Mouse (Mus musculus) intestine, postnatal 0 days (tissue): ENCODE results near the gene Slc39a10. TPM values are rescaled to one million over a fixed set of nuclear protein-coding genes. Genes with fewer than 3 reads are reported as not detected.

Experiments used
- ATAC-seq: fragments of 200-750 bp; cut with Nextera tagmentation; 2 replicates; pipeline ENCODE4 v1.8.0; 2017; ENCODE audit warnings: mild to moderate bottlenecking, moderate TSS enrichment, moderate library complexity
- H3K27ac ChIP-seq: fragments of 300-500 bp; sonication (generic); 2 replicates; pipeline ENCODE4 v1.5.1; 2014; ENCODE audit warnings: mild to moderate bottlenecking, low read depth, low read length, moderate library complexity
- H3K27me3 ChIP-seq: fragments of 300-500 bp; sonication (generic); replicated peaks from 2 replicates; pipeline ENCODE4 v1.6.1; 2014; ENCODE audit warnings: low read length, mixed read lengths; ENCODE audit not compliant: control insufficient read depth, insufficient read depth
- H3K36me3 ChIP-seq: fragments of 300-500 bp; sonication (generic); 2 replicates; pipeline ENCODE4 v1.6.1; 2014; ENCODE audit warnings: mild to moderate bottlenecking, moderate library complexity; ENCODE audit not compliant: control insufficient read depth, insufficient read depth
- H3K4me1 ChIP-seq: fragments of 300-500 bp; sonication (generic); replicated peaks from 2 replicates; pipeline ENCODE4 v1.6.1; 2014; ENCODE audit warnings: antibody characterized with exemption, low read length, mixed read lengths; ENCODE audit not compliant: control insufficient read depth, insufficient read depth
- H3K4me2 ChIP-seq: fragments of 300-500 bp; sonication (generic); replicated peaks from 2 replicates; pipeline ENCODE4 v1.6.1; 2014; ENCODE audit warnings: low read depth, mild to moderate bottlenecking, moderate library complexity
- H3K4me3 ChIP-seq: fragments of 300-500 bp; sonication (generic); 2 replicates; pipeline ENCODE4 v1.5.1; 2014; ENCODE audit warnings: low read depth, low read length
- H3K9ac ChIP-seq: fragments of 300-500 bp; sonication (generic); 2 replicates; pipeline ENCODE4 v1.6.1; 2014; ENCODE audit warnings: mild to moderate bottlenecking, low read depth, low read length
- H3K9me3 ChIP-seq: fragments of 300-500 bp; sonication (generic); 2 replicates; pipeline ENCODE4 v1.6.1; 2016; ENCODE audit warnings: mixed run types; ENCODE audit not compliant: control insufficient read depth
- CTCF ChIP-seq: sonication (generic); IDR thresholded peaks from 2 replicates; pipeline ENCODE4 v1.5.1; 2016; ENCODE audit warnings: low read depth, mild to moderate bottlenecking, control low read depth, antibody characterized with exemption, moderate library complexity
- WGBS: fragments of 180-500 bp; shearing (Covaris S2); extraction: QIAGEN DNeasy Blood & Tissue Kit; methylation state at CpG from one replicate; pipeline ENCODE4 v1.1.7; 2014; 5-methylcytosine and 5-hydroxymethylcytosine counted together
- polyA plus RNA-seq: library from polyadenylated mRNA; unstranded; fragments of >200 nt; fragmentation: Nextera tagmentation; extraction: Ambion mirVana; gene quantifications from 2 replicates; pipeline ENCODE4 v1.2.1, GENCODE M21; 2015

Slc39a10 gene
- polyA plus RNA-seq, 1 experiment from 2014 or later: 5.0 TPM

DNA sequence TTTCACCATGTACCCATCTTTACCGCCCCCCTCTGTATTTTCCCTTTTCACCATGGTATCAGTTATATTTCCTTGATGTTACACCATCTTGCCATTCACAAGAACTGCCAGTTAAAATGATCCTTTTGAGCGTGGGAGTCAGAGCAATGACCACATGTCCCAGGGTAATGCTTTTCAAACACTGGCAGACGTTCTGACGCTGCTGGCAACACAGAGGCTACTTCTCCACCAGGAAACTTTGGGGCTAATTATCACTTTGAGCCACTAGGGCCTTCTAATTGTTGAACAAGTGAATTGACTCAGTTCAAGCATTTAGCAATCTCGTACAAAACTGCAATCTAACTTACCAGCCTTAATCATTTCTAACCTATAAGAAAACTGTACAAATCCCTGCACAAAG lies 47.4 kb downstream of the Slc39a10 start:
- H3K4me1 ChIP-seq: no peaks in the 10 kb centered on the region
- WGBS: 69% methylated on average over 5 of the region's 5 CpGs
- no peak overlapping the region for H3K9ac ChIP-seq
- H3K27me3 ChIP-seq: no peaks in the 10 kb centered on the region
- H3K4me2 ChIP-seq: no peak overlapping the region
- no peak for ATAC-seq
- no peaks in the 10 kb centered on the region for H3K9me3 ChIP-seq
- no peak overlapping the region for H3K27ac ChIP-seq
- no peaks in the 10 kb centered on the region for H3K36me3 ChIP-seq
- no peak for TF ChIP-seq CTCF
- H3K4me3 ChIP-seq: no peak overlapping the region

DNA sequence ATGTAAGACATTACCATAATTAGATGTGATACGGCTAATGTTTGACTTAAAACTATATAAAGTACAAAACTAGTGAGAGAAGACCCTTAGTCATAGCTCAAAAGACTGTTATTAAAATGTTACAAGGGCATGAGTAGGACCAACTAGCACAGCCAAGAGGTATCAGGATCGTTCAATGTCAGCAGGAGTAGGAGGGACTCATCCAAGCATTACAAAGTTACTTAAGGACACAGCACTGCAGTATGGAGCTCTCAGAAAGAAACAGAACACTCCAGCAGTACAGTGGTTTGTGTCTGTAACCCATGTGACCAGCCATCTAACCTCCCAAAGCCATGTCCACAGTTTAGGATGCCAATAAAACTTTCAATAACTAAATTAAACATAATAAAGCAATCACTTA lies 48.4 kb downstream of the Slc39a10 start:
- H3K9ac ChIP-seq: no peak overlapping the region
- no peaks in the 10 kb centered on the region for H3K9me3 ChIP-seq
- H3K27me3 ChIP-seq: no peaks in the 10 kb centered on the region
- no peak for ATAC-seq
- no peak overlapping the region for H3K27ac ChIP-seq
- H3K4me3 ChIP-seq: no peak overlapping the region
- no peaks in the 10 kb centered on the region for H3K36me3 ChIP-seq
- no peaks in the 10 kb centered on the region for H3K4me1 ChIP-seq
- WGBS: 91% methylated on average over 2 of the region's 2 CpGs
- TF ChIP-seq CTCF: no peak
- no peak overlapping the region for H3K4me2 ChIP-seq

DNA sequence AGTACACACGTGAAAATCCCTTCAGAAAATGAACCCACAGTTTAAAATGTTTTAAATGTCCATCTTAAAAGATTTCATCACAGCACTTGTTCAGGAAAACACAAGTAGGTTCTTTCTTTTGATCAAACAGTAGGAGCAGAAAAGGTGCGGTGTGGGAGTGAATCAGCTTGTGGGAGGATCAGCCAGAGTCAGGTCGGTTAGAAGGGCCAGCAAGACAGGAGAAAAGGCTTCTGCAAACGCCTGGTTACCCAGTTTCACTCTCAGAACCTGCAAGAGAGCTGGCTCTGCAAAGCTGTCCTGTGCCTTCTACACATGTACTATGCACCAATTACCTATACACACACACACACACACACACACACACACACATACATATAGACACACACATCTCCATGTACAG lies 49.2 kb downstream of the Slc39a10 start:
- Histone ChIP-seq H3K4me3 (no peak overlapping the region), H3K36me3 (no peaks in the 10 kb centered on the region), H3K27ac (no peak overlapping the region), H3K4me1 (no peaks in the 10 kb centered on the region), H3K9me3 (no peaks in the 10 kb centered on the region), H3K27me3 (no peaks in the 10 kb centered on the region), H3K9ac (no peak overlapping the region), H3K4me2 (no peak overlapping the region)
- TF ChIP-seq CTCF: no peak
- 65% methylated on average over 4 of the region's 4 CpGs for WGBS
- no peak for ATAC-seq

DNA sequence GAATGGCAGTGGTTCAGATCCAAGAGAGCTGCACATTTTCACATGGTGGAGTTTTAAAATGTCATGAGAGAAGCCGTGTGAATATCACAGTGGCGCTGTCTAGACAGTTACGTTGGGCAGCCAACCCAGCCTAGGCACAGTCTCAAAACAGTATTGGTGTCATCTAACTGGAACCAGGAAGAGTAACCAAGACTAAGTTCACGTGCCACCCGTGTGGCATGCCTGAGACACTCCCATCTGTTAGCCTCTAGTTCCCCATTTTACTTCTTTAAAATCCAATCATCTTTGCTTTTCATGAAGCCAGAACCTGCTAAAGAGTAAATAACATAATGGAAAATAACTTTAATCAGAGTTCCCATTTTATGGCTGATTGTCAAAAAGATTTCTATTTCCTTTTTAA lies 60.7 kb downstream of the Slc39a10 start:
- Histone ChIP-seq H3K9me3 (no peaks in the 10 kb centered on the region), H3K36me3 (no peaks in the 10 kb centered on the region), H3K27ac (no peak overlapping the region), H3K4me1 (no peaks in the 10 kb centered on the region), H3K4me2 (no peak overlapping the region), H3K9ac (no peak overlapping the region), H3K4me3 (no peak overlapping the region), H3K27me3 (no peaks in the 10 kb centered on the region)
- WGBS: 91% methylated on average over 5 of the region's 5 CpGs
- ATAC-seq: no peak
- TF ChIP-seq CTCF: no peak

DNA sequence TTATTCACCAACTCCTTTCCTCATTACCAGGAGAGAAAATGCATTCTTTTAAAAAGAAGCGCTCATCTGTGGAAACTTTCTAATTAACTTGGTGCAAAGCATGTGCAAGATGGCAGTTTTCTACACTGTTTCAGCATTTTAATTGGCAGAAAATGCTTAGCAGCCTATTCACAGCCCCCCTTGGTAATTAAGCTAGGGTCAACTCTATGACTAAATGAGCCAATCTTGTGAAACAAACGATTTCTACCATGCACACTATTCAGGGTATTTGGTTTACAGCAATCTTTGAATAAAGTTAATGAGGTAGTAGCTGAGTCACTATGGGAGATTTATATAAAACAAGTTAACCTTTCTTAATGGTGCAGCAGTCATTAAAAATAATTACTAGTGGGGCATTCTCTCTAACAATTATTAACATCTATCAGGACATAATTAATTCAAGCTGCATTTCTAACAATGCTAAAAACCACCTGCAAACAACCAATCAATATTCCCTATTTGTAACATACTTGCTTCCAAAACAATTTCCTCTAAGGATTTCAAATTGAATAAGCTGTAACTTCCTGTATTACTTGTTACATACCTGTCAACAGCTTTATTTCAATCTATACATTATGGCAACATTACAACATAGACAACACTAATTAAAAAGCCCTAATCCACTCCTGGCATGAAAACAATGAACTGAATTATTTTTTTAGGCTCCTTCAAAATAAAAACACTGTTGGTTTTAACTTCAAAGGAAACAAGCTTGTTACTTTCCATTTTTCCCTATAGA lies 62.4 kb downstream of the Slc39a10 start:
- ATAC-seq: no peak
- Histone ChIP-seq H3K4me1 (no peaks in the 10 kb centered on the region), H3K4me3 (no peak overlapping the region), H3K27me3 (no peaks in the 10 kb centered on the region), H3K36me3 (no peaks in the 10 kb centered on the region), H3K27ac (no peak overlapping the region), H3K9me3 (no peaks in the 10 kb centered on the region), H3K4me2 (no peak overlapping the region), H3K9ac (no peak overlapping the region)
- WGBS: 87% methylated on average over 2 of the region's 2 CpGs
- TF ChIP-seq CTCF: no peak

DNA sequence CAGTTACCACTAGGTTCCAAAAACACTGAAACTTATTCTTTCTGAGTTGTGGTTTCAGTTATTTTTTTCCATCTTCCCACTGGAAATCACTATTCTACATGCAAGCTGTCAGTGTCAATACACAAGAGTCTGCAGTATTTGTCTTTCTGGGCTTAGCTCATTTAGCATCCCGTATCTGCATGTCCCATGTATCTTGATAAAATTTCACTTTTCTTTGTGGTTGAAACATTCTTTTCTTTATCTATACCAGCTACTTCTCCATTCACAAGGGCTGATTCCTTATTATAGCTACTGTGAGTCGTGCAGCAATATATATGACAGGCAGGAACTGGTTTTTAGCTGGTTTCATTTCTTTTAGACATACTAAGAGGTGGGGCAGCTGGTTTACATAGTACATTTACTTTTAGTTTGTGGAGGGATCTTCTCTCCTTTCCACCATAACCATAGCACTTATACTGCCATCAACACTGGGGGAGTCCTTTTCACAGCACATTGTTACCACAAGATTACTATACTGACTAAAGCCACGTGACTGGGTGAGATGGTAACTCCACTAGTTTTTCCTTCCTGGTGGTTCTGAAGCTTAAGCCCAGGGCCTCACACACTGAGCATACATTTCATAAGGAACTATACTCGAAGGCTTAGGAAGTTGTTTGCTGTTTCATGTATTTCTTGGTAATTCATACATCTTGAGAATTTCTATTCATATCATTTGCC lies 70.2 kb downstream of the Slc39a10 start:
- Histone ChIP-seq H3K27ac (no peak overlapping the region), H3K36me3 (no peaks in the 10 kb centered on the region), H3K9ac (no peak overlapping the region), H3K4me2 (no peak overlapping the region), H3K4me3 (no peak overlapping the region), H3K27me3 (no peaks in the 10 kb centered on the region), H3K4me1 (no peaks in the 10 kb centered on the region), H3K9me3 (no peaks in the 10 kb centered on the region)
- WGBS: 88% methylated on average over 4 of the region's 4 CpGs
- no peak for TF ChIP-seq CTCF
- ATAC-seq: no peak
